Mouse (Mus musculus) left cerebral cortex, adult 8-10 months (tissue): ENCODE results near the gene Usp15. TPM values are rescaled to one million over a fixed set of nuclear protein-coding genes. Genes with fewer than 3 reads are reported as not detected.

ENCODE experiments used
- DNase-seq, 2 experiments: peaks; one replicate each; pipeline ENCODE4 v3.0.0; 2022; ENCODE audit warnings: low spot score in 2 of 2
- total RNA-seq, 4 experiments: library from RNA; stranded (reverse); gene quantifications; 2 replicates each; pipeline ENCODE4 v1.2.4; 2022

Gene Usp15
- total RNA-seq, 4 experiments from 2014 or later = 89.5 to 97.6 (median 94.6) TPM

- no peak for DNase-seq
Observed at GRCm38 (mm10) chr10:123175771-123176170, 21.0 kb downstream of the Usp15 start.

GRCm38 (mm10) chr10:123170898-123171297 is 25.9 kb downstream of the Usp15 start:
- DNase-seq = no peak

DNA sequence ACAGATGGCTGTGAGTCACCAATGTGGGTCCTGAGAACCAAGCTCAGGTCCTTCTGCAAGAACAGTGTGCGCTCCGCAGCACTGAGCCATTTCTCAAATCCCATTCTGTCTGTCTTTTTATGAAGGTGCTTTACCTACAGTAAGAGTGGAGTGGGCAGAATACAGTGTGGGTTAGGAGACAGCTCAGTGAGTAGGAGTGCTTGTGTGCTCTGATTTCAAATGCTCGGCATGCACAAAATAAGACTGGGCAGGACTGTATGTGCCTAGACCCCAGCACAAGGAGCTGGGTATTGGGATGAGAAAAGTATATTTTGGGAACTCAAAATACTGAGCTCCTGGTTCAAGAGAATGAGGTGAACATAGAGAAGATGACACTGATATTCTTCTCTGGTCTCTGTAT is 31.3 kb downstream of the Usp15 start:
- DNase-seq = no peak

GRCm38 (mm10) chr10:123160508-123160907 is 36.3 kb downstream of the Usp15 start:
- no peak for DNase-seq

DNA sequence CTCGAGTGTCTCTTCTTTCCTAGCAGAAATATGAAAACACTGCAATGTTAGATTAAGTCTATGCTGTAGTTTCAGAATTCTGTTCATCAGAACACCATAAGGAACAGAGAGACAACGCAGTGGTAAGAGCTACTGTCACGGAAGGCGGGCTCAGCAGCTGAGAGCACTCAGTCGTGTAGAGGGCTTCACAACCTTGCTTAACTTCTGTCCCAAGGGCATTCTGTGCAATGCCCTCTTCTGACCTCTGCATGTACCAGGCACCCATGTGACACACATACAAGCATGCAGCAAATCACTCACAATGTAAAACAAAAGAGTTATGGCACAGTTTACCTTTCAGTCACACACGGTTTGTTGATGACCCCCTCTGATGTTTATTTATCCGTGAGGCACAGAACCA is 37.5 kb downstream of the Usp15 start:
- no peak for DNase-seq

- no peak for DNase-seq
Observed at GRCm38 (mm10) chr10:123156392-123156791, 40.4 kb downstream of the Usp15 start.

DNA sequence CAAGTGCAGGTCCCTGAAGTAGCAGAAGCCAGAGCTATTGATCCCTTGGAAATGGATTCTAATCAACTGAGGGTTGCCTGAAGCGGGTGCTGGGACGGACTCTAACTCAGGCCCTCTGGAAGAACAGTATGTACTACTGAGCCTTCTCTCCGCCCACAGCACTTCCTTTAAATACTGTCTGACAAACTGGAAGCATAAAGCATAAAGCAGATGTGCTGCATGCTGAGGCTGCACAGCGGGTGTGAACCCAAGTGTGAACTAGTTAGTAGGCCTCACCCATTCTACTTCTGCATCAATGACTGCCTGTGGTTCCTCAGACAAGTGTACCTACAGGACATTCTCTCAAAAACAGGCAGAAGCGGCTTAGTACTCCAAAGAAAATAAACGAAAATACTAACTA is 41.0 kb downstream of the Usp15 start:
- DNase-seq = no peak

DNA sequence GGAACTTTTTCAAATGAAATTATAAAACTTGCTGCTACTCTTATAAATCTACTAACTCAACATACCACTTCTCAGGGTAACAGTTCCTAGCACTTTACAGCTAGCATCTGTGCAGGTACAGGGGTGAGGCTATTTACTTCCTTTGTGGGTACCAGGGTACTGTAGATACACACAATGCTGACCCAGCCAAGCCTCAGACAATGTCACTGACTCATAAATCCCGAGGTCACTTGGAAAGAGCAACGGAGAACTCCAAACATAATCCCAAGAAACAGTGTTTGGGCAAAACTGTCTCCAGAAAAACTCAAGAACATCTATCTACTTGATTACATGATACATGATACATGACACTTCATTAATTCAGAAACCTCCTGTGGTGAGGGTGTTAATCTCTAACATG is 43.5 kb downstream of the Usp15 start:
- DNase-seq = no peak

DNA sequence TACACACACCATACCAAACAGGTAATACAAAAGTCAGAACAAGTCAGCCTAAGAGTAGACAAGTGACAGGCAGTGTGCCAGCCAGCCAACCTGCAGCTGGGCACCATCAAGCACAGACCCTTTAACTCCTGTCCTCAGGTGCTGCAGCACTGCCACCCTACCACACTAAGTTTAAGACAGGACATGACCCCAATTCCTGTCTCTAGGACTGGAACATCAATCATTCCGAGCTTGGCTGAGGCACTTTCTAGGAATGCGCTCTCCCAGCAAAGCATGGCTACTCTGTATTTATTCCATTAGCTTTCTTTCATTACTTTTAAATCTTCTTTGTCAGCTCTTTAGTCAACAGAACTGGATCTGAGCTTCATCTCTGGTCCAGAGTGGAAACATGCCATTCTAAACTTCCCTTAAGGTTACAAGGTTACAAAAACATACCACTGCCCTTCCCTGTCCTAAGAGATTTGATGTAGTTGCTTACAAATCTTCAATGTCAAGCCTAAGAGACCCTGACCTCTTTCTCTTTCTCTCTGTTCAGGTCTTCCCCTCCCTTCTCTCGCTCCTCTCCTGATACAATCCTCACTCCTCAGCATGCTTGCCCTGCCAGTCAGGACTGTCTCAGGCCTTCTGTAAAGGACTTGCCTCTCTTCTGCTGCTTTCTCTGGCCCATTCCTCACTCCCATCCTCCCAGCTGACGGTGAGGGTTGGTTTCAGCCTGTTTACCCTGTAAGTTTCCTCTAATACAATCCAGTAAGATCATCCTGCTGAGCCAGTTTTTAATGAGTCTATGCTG is 48.6 kb downstream of the Usp15 start:
- DNase-seq = no peak

DNA sequence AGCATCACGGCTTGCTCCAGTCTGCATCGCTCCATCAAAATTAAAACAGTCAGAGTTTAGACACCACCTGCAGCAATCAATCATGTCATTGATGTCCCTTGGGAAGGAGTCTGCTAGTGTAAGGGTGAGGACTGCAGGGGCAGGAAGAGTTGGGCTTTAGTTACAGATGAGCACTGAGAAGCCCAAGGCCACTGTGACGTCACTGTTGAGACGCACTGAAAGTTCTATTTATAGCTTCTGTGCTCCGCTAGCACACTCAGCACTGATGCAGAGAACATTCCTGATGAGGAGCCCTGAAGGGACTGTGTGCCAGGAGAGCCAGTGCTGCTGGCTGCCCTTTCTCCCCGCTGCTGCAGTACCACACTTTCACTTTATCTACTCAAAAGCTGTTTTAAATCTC is 49.6 kb downstream of the Usp15 start:
- DNase-seq = peak in 1 of 2 experiments; percentile 24

DNA sequence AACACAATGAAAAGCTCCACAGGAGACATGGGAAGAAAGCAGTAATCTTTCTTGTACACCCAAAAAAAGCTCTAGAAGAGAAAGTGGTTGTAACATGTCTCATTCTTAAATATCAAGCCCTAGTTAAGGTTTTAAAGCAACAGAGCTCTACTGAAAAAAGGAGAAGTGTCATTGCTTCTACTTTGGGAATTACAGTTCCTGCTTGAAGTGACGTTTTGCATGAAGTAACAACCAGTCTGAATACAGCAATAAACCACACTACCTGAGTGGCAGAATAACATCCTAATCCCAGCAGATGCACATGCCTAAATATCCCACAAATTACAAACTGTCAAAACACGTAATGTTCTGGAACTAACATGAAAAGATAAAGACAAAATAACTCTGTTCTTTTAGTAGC is 50.4 kb downstream of the Usp15 start:
- DNase-seq = no peak

DNA sequence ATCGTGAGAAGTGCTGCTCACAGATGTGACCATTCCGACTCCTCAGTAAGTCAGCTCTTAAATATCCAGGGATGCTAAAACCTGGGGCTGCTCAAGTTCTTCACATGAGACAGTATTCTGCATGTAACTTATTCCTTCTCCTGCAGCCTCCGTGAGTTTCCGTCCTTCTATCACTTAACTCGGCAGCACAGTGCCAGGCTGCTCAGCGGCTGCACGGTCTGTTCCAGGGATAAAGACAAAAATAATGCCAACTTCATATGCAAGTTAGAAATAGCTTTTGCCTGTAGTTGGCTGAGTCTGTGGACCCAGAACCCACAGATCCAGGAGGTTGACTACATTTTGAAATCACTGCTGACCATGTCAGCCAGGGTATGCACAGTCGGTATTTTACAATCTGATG is 52.5 kb downstream of the Usp15 start:
- no peak for DNase-seq

DNA sequence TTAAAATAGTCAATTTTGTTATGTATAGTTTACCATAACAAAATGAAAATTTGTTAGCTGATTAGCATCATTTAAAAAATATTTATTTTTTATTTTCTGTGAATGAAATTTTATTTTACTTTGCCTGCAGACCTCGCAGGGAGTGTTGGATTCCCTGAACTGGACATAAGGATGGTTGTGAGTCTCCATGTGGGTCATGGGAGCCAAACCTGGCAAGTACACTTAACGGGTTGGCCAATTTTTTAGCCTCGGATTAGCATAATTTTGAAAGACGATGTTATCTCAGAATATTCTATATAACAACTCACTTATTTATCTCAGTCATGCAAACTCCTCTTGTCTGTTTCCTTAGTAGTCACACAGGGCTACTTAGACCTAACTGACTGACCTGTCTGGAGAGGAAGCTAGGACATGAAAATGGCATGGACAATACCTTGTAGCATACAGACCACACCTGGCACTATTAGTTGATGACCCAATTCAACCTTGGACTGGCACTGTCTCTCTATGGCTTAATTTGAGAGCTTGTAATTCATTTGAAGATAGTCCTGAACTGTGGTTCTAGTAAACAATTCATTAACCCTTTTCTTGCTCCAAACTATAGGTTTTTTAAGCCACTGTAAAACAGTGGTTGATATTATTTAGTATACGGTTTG is 54.3 kb downstream of the Usp15 start:
- DNase-seq = no peak

GRCm38 (mm10) chr10:123135818-123136217 is 61.0 kb downstream of the Usp15 start:
- no peak for DNase-seq

DNA sequence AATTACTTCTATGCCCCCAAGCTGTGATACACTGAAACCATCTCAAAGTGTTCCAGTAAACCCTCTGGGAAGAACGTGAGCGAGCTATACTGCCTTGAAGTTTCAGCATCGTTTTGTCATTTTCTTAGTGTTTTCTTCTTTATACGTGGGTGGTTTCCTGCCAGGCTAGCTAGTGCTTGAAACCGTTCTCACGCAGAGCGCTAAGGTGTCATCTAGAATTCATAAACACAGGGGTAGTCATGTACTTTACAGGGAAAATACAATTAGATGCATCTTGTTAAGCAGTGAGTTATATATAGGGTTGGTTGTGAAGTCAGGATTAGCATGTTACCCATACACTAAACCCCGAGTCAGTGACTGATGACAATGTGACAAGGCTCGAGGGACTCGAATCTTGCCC is 65.3 kb downstream of the Usp15 start:
- DNase-seq = no peak

DNA sequence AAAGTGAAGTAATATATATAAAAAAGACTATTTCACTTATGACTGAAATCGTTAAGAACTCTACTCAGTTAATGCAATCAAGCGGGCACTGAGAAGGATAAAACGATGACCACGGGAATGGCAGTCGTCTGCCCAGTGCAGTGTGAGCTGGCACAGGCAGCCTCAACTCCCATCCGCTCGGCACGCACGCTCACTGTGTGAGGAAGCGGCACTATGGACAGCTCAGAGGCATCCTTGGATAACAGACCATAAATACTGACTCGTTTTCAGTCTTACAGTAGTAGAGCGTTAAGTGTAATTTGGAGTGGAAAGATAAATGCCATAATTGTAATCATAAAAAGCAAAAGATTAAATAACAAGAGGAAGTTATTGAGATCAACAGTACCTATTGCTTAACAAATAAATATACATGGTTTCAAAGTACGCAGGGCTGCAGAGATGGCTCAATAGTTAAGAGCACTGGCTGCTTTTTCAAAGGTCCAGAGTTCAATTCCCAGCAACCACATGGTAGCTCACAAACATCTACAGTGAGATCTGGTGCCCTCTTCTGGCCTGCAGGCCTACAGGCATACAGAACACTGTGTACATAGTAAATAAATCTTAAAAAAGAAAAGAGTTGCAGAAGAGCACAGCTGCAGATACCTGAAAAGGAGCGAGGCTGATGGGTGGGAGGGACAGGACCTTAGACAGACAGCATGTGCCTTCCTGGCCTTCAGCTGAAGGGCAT is 76.0 kb downstream of the Usp15 start:
- no peak for DNase-seq

- no peak for DNase-seq
Observed at GRCm38 (mm10) chr10:123116861-123117260, 79.9 kb downstream of the Usp15 start.

DNA sequence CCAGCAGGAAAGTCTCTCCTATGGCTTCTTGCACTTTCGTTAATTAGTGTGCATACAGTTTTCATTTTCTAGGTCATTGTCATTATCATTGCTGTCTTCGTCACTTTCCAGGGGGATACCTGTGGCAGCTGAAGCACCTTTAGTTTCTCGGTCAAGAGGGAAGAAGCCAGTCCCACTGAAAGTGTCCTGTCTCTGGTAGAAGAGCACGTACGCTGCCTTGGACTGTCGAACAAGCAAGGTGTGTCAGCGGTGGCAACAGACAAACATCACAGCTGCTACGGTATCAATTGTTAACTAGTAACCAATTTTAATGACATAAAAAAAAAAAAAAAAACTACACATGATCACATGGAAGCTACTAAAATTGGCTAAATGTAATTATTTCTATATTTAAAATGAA is 83.3 kb downstream of the Usp15 start:
- DNase-seq = no peak

DNA sequence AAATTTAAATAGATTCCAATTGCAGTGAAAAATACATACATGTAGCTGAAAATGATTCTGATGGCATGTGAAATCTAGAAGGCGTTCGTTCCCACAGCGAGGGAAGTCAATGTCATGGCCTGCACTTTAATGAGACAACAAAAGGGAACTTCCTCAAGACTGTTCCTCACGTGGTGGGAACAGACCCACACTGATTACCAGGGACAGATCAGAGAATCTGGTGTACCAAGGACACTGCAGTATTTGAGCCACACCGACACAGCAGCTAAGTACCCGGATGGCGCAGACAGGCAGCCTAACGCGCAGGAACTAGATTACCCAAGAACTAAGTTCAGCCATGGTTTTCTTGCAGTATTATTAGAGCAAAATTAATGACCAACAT is 84.0 kb downstream of the Usp15 start:
- DNase-seq = no peak

GRCm38 (mm10) chr10:123112056-123112786 is 84.6 kb downstream of the Usp15 start:
- no peak for DNase-seq

DNA sequence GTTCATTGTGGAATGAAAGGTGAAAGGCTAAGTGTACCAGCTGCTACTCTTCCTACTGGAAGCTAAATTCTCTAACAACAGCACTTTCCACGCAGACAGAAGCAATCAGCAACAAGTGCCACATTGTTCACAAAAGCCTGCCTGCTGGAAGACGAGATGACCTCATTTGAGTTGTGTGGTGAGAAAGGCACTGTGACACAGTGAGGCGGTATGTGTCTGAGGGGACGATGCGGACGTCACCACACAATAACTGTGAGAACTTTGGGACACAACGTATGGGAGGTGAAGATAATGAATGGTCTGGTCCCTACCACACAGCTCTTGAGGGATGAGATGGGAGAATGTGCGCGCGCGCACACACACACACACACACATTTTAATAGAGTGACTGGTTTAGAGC is 86.2 kb downstream of the Usp15 start:
- DNase-seq = no peak

DNA sequence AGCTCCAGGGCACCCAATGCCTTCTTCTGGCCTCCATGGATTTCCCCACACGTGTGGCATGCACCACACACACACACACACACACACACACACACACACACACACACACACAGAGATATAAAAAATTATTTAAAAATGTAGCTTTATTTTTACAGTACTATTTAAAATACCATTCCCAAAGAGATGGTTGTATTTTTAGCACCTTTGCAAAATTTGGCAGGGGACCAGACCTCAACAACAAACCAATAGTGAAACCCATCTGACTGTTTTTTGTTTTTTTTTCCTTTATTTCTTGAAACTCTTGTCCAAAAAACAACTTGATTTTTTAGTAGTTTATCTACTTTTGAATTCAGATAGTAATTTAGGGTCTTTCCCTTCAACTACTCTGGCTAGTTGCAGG is 88.3 kb downstream of the Usp15 start:
- DNase-seq = no peak
